Mouse (Mus musculus): Measurements from ENCODE around the gene Gm20388. TPM values are rescaled to one million over a fixed set of nuclear protein-coding genes. Genes with fewer than 3 reads are reported as not detected.

Gm20388 gene
- polyA plus RNA-seq, 1 experiment from 2014 or later, result not detected

GRCm38 (mm10) chr8:120948050-120948595 is 1037.5 kb downstream of the Gm20388 start:
- Histone ChIP-seq H3K9me3 (no peaks in the 10 kb centered on the region), H3K4me2 (peak overlapping the region; percentile 51; the same call in 1 of the 2 replicates), H3K4me1 (peaks cover 17% of the 10 kb centered on the region; the same call in 1 of the 2 replicates), H3K9ac (no peak overlapping the region), H3K27ac (replicated peaks) (no peak overlapping the region), H3K4me3 (no peak overlapping the region), H3K27me3 (replicated peaks) (peaks cover 35% of the 10 kb centered on the region), H3K36me3 (no peaks in the 10 kb centered on the region)
- WGBS, result 72% methylated on average over 4 of the region's 4 CpGs
- no peak for ATAC-seq (ENCODE audit: extremely low read depth, insufficient number of reproducible peaks, low FRiP score, low TSS enrichment)

GRCm38 (mm10) chr8:120948620-120949491 is 1038.2 kb downstream of the Gm20388 start:
- H3K9me3 ChIP-seq, result no peaks in the 10 kb centered on the region
- no peak overlapping the region for H3K9ac ChIP-seq
- no peaks in the 10 kb centered on the region for H3K36me3 ChIP-seq
- H3K4me1 ChIP-seq, result peaks cover 17% of the 10 kb centered on the region; the same call in 1 of the 2 replicates
- no peak overlapping the region for H3K27ac ChIP-seq (replicated peaks)
- WGBS, result 42% methylated on average over 25 of the region's 25 CpGs
- ATAC-seq (ENCODE audit: extremely low read depth, insufficient number of reproducible peaks, low FRiP score, low TSS enrichment), result no peak
- peaks cover 35% of the 10 kb centered on the region for H3K27me3 ChIP-seq (replicated peaks)
- H3K4me2 ChIP-seq, result peak overlapping the region; percentile 51
- H3K4me3 ChIP-seq, result no peak overlapping the region

- H3K4me2 ChIP-seq, result no peak overlapping the region
- H3K9ac ChIP-seq, result no peak overlapping the region
- peaks cover 17% of the 10 kb centered on the region; the same call in 1 of the 2 replicates for H3K4me1 ChIP-seq
- H3K27ac ChIP-seq (replicated peaks), result no peak overlapping the region
- ATAC-seq (ENCODE audit: extremely low read depth, insufficient number of reproducible peaks, low FRiP score, low TSS enrichment), result no peak
- no peaks in the 10 kb centered on the region for H3K36me3 ChIP-seq
- peaks cover 39% of the 10 kb centered on the region for H3K27me3 ChIP-seq (replicated peaks)
- no peak overlapping the region for H3K4me3 ChIP-seq
- whole genome bisulfite sequencing, result 73% methylated on average over 16 of the region's 16 CpGs
- no peaks in the 10 kb centered on the region for H3K9me3 ChIP-seq
Measured at GRCm38 (mm10) chr8:120950674-120951218, 1040.1 kb downstream of the Gm20388 start.

GRCm38 (mm10) chr8:120959470-120959891 is 1048.8 kb downstream of the Gm20388 start:
- Histone ChIP-seq H3K9me3 (no peaks in the 10 kb centered on the region), H3K9ac (no peak overlapping the region), H3K4me2 (no peak overlapping the region), H3K4me1 (no peaks in the 10 kb centered on the region), H3K27ac (replicated peaks) (no peak overlapping the region), H3K4me3 (no peak overlapping the region), H3K36me3 (no peaks in the 10 kb centered on the region), H3K27me3 (replicated peaks) (peaks cover 88% of the 10 kb centered on the region)
- no peak for ATAC-seq (ENCODE audit: extremely low read depth, insufficient number of reproducible peaks, low FRiP score, low TSS enrichment)
- WGBS, result 46% methylated on average over 8 of the region's 8 CpGs

- H3K9ac ChIP-seq, result no peak overlapping the region
- no peak overlapping the region for H3K27ac ChIP-seq (replicated peaks)
- peaks cover 94% of the 10 kb centered on the region for H3K27me3 ChIP-seq (replicated peaks)
- no peaks in the 10 kb centered on the region for H3K36me3 ChIP-seq
- 83% methylated on average over 5 of the region's 5 CpGs for WGBS
- H3K4me1 ChIP-seq, result no peaks in the 10 kb centered on the region
- no peaks in the 10 kb centered on the region for H3K9me3 ChIP-seq
- ATAC-seq (ENCODE audit: extremely low read depth, insufficient number of reproducible peaks, low FRiP score, low TSS enrichment), result no peak
- H3K4me3 ChIP-seq, result no peak overlapping the region
- no peak overlapping the region for H3K4me2 ChIP-seq
Measured at GRCm38 (mm10) chr8:120962606-120963380, 1052.2 kb downstream of the Gm20388 start.

- 38% methylated on average over 3 of the region's 3 CpGs for WGBS
- peaks cover 93% of the 10 kb centered on the region for H3K27me3 ChIP-seq (replicated peaks)
- ATAC-seq (ENCODE audit: extremely low read depth, insufficient number of reproducible peaks, low FRiP score, low TSS enrichment), result no peak
Measured at GRCm38 (mm10) chr8:120966557-120966956, 1055.9 kb downstream of the Gm20388 start.

GRCm38 (mm10) chr8:120968308-120968707 is 1057.7 kb downstream of the Gm20388 start:
- ATAC-seq (ENCODE audit: extremely low read depth, insufficient number of reproducible peaks, low FRiP score, low TSS enrichment), result no peak
- Histone ChIP-seq H3K4me3 (no peak overlapping the region), H3K4me2 (no peak overlapping the region), H3K4me1 (peaks cover 16% of the 10 kb centered on the region), H3K36me3 (no peaks in the 10 kb centered on the region), H3K9ac (no peak overlapping the region), H3K27ac (replicated peaks) (no peak overlapping the region), H3K9me3 (no peaks in the 10 kb centered on the region), H3K27me3 (replicated peaks) (peaks cover 93% of the 10 kb centered on the region)
- WGBS, result 41% methylated on average over 6 of the region's 6 CpGs

More at GRCm38 (mm10) chr8:120966557-120966956, 1055.9 kb downstream of the Gm20388 start:
- Histone ChIP-seq H3K9me3 (no peaks in the 10 kb centered on the region), H3K4me1 (peaks cover 1% of the 10 kb centered on the region), H3K9ac (no peak overlapping the region), H3K27ac (replicated peaks) (no peak overlapping the region), H3K36me3 (no peaks in the 10 kb centered on the region), H3K4me3 (no peak overlapping the region), H3K4me2 (no peak overlapping the region)

GRCm38 (mm10) chr8:120970346-120970745 is 1059.7 kb downstream of the Gm20388 start:
- no peaks in the 10 kb centered on the region for H3K9me3 ChIP-seq
- no peak overlapping the region for H3K4me2 ChIP-seq
- H3K36me3 ChIP-seq, result no peaks in the 10 kb centered on the region
- H3K9ac ChIP-seq, result no peak overlapping the region
- H3K27me3 ChIP-seq (replicated peaks), result peaks cover 95% of the 10 kb centered on the region
- ATAC-seq (ENCODE audit: extremely low read depth, insufficient number of reproducible peaks, low FRiP score, low TSS enrichment), result no peak
- H3K4me1 ChIP-seq, result peaks cover 16% of the 10 kb centered on the region
- no peak overlapping the region for H3K4me3 ChIP-seq
- H3K27ac ChIP-seq (replicated peaks), result no peak overlapping the region
- WGBS, result 41% methylated on average over 5 of the region's 5 CpGs

- Histone ChIP-seq H3K4me1 (peaks cover 16% of the 10 kb centered on the region), H3K9ac (peak overlapping the region; percentile 76), H3K4me2 (peak overlapping the region; percentile 83), H3K27me3 (replicated peaks) (peaks cover 88% of the 10 kb centered on the region), H3K4me3 (peak overlapping the region; percentile 47), H3K27ac (replicated peaks) (0 out of 2 replicates have a peak overlapping the region, but pooled peaks have one; percentile 34), H3K36me3 (no peaks in the 10 kb centered on the region), H3K9me3 (no peaks in the 10 kb centered on the region)
- 16% methylated on average over 34 of the region's 34 CpGs for WGBS
- ATAC-seq (ENCODE audit: extremely low read depth, insufficient number of reproducible peaks, low FRiP score, low TSS enrichment), result no peak
Measured at GRCm38 (mm10) chr8:120971691-120972469, 1061.2 kb downstream of the Gm20388 start.

GRCm38 (mm10) chr8:120973046-120973445 is 1062.4 kb downstream of the Gm20388 start:
- peak overlapping the region; percentile 47 for H3K4me3 ChIP-seq
- H3K4me2 ChIP-seq, result peak overlapping the region; percentile 83
- ATAC-seq (ENCODE audit: extremely low read depth, insufficient number of reproducible peaks, low FRiP score, low TSS enrichment), result no peak
- H3K9ac ChIP-seq, result no peak overlapping the region
- 26% methylated on average over 7 of the region's 7 CpGs for WGBS
- no peaks in the 10 kb centered on the region for H3K9me3 ChIP-seq
- no peaks in the 10 kb centered on the region for H3K36me3 ChIP-seq
- no peak overlapping the region for H3K27ac ChIP-seq (replicated peaks)
- peaks cover 89% of the 10 kb centered on the region for H3K27me3 ChIP-seq (replicated peaks)
- peaks cover 16% of the 10 kb centered on the region for H3K4me1 ChIP-seq

All from heart, embryonic 13.5 days (tissue).